Mouse (Mus musculus) gonadal fat pad, adult 2 months (tissue): Measurements from ENCODE around the gene Shox2. TPM values are rescaled to one million over a fixed set of nuclear protein-coding genes. Genes with fewer than 3 reads are reported as not detected.

ENCODE experiments used
- DNase-seq: peaks from one replicate; pipeline ENCODE4 v3.0.0-alpha.2; 2012; ENCODE audit warnings: low read depth
- polyA plus RNA-seq: library from polyadenylated mRNA; depleted of rRNA; stranded (reverse); fragments of >200 nt; gene quantifications from 2 replicates; pipeline ENCODE4 v1.2.3, GENCODE M21; 2012; rRNA removed

The Shox2 gene
- polyA plus RNA-seq, 1 experiment: 0.09 TPM

GRCm38 (mm10) chr3:66964884-66965283 lies 16.7 kb downstream of the Shox2 start:
- no peak for DNase-seq

DNA sequence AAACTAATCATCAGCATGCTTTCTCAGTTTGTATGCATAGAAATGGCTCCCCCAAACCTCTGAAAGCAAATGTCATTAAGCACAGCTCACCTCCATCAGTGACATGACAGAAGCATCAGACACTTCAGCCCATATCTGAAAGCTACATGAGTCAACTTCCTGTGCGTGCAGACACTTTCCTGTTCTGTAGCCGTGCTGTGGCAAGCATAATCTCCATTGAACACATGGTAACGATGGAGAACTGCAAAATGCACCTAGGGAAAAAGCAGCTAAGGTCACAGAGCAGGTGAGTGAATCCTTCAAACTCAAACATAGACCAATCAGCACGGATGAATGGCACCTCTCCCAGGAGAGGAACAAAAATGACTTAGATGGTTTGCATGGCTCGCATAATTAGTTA lies 21.6 kb downstream of the Shox2 start:
- no peak for DNase-seq

GRCm38 (mm10) chr3:66955126-66955525 lies 26.4 kb downstream of the Shox2 start:
- no peak for DNase-seq

GRCm38 (mm10) chr3:66939675-66940074 lies 41.9 kb downstream of the Shox2 start:
- DNase-seq: no peak

DNA sequence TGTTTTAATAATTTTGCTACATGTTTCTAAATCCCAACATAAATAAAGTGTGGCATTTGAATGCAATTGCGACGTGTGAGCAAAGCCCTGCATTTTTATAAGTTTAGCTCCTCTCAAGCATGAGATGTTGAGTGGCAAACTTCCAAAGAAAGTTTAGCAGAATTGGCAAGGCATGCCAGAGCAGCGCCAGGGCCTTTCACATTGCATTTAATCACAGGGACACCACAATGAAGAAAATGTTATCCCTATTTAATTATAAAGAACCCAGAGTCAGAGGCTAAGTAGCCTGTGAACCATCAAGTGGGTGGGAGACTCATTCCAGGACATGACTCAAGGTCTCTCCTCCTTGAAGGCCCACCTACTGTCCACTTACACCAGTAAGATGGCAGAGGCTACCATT lies 59.1 kb downstream of the Shox2 start:
- DNase-seq: no peak

Other genes starting within 250 kb of the Shox2 start
- gene Rsrc1, start 381 bp downstream of the Shox2 start, polyA plus RNA-seq: 3.9 and 6.5 TPM in 2 replicates